Comparison of ENCODE assay signal across 9 mouse cellular contexts in genomic region chr12:113102461-113102860, GRCm38 (mm10). TPM values are rescaled to one million over a fixed set of nuclear protein-coding genes. Genes with fewer than 3 reads are reported as not detected.
A peak's percentile ranks its signal among the peaks of the same experiment; 100 is the strongest.
DNase-seq lines count a peak whose midpoint lies in the region; ATAC-seq and TF ChIP-seq lines count a peak whose summit lies in the region.
"Had no signal": no experiment of that assay in that cellular context is flagged by ENCODE, and none has a peak within 500 bp of the region (broad histone marks: within the 10 kb centered on the region; RNA-seq: fewer than 3 reads in every experiment).

No protein-coding gene starts in this region.

- H3K36me3 ChIP-seq in heart, embryonic 11.5 days (ENCODE audit: control insufficient read depth, insufficient read depth, low read length), result 0 out of 2 replicates have a peak, but pooled peaks cover 2% of the 10 kb centered on the region
- H3K36me3 ChIP-seq in heart, embryonic 16.5 days (ENCODE audit: control insufficient read depth, insufficient read depth), result 0 out of 2 replicates have a peak, but pooled peaks cover 3% of the 10 kb centered on the region
- peaks cover 19% of the 10 kb centered on the region; the same call in 1 of the 2 replicates for H3K36me3 ChIP-seq in midbrain, embryonic 12.5 days
- no peaks in the 10 kb centered on the region for H3K36me3 ChIP-seq in stomach, postnatal 0 days (ENCODE audit: control insufficient read depth, insufficient read depth, low read length)

- WGBS in heart, embryonic 11.5 days (ENCODE audit: insufficient replicate concordance), result 63% methylated on average over 6 of the region's 6 CpGs
- WGBS in heart, embryonic 16.5 days, result 59% methylated on average over 6 of the region's 6 CpGs
- 61% methylated on average over 6 of the region's 6 CpGs for WGBS in midbrain, embryonic 12.5 days
- 52% methylated on average over 6 of the region's 6 CpGs for WGBS in stomach, postnatal 0 days

- no peak overlapping the region for H3K4me2 ChIP-seq in heart, embryonic 11.5 days
- H3K4me2 ChIP-seq in heart, embryonic 16.5 days (ENCODE audit: low read depth, low read length), result no peak overlapping the region
- no peak overlapping the region for H3K4me2 ChIP-seq in midbrain, embryonic 12.5 days (replicated peaks)
- H3K4me2 ChIP-seq in stomach, postnatal 0 days (replicated peaks; ENCODE audit: low read depth), result no peak overlapping the region

- no peak for TF ChIP-seq EP300 in stomach, postnatal 0 days (optimal IDR thresholded peaks at IDR 0.05)

- no peak overlapping the region for H3K9ac ChIP-seq in heart, embryonic 11.5 days (ENCODE audit: low read depth, low read length)
- H3K9ac ChIP-seq in heart, embryonic 16.5 days (ENCODE audit: low read length), result 0 out of 2 replicates have a peak overlapping the region, but pooled peaks have one; percentile 15
- H3K9ac ChIP-seq in midbrain, embryonic 12.5 days (replicated peaks), result no peak overlapping the region; the same call in 1 of the 2 replicates
- no peak overlapping the region for H3K9ac ChIP-seq in stomach, postnatal 0 days (ENCODE audit: low read length)

- TF ChIP-seq CTCF in stomach, postnatal 0 days (IDR thresholded peaks at IDR 0.05; ENCODE audit: low read depth), result peak; percentile 79

- no peak overlapping the region for H3K4me3 ChIP-seq in heart, embryonic 11.5 days (ENCODE audit: low read depth, low read length)
- no peak overlapping the region for H3K4me3 ChIP-seq in heart, embryonic 16.5 days (ENCODE audit: low read length)
- H3K4me3 ChIP-seq in midbrain, embryonic 12.5 days, result no peak overlapping the region
- no peak overlapping the region for H3K4me3 ChIP-seq in stomach, postnatal 0 days (ENCODE audit: low read depth, low read length)

- ATAC-seq in heart, embryonic 11.5 days (replicated peaks; ENCODE audit: insufficient number of reproducible peaks, low FRiP score, low TSS enrichment), result no peak
- ATAC-seq in heart, embryonic 16.5 days (replicated peaks; ENCODE audit: extremely low read depth, insufficient read depth, low FRiP score), result no peak
- ATAC-seq in midbrain, embryonic 12.5 days (ENCODE audit: low FRiP score, low read depth), result no peak
- ATAC-seq in stomach, postnatal 0 days (ENCODE audit: low FRiP score, low TSS enrichment), result 0 out of 2 replicates have a peak, but pooled peaks have one; percentile 46

- H3K9me3 ChIP-seq in heart, embryonic 11.5 days (replicated peaks; ENCODE audit: control insufficient read depth, low read length), result no peaks in the 10 kb centered on the region
- no peaks in the 10 kb centered on the region for H3K9me3 ChIP-seq in heart, embryonic 16.5 days (replicated peaks; ENCODE audit: control insufficient read depth, low read length)
- H3K9me3 ChIP-seq in midbrain, embryonic 12.5 days, result no peaks in the 10 kb centered on the region
- H3K9me3 ChIP-seq in stomach, postnatal 0 days (ENCODE audit: control insufficient read depth, low read length), result no peaks in the 10 kb centered on the region

- peaks cover 50% of the 10 kb centered on the region for H3K4me1 ChIP-seq in heart, embryonic 11.5 days (ENCODE audit: control insufficient read depth, insufficient read depth, low read length)
- H3K4me1 ChIP-seq in heart, embryonic 16.5 days (ENCODE audit: control insufficient read depth, insufficient read depth, low read length), result peaks cover 51% of the 10 kb centered on the region
- peaks cover 47% of the 10 kb centered on the region for H3K4me1 ChIP-seq in midbrain, embryonic 12.5 days
- no peaks in the 10 kb centered on the region; the same call in 1 of the 2 replicates for H3K4me1 ChIP-seq in stomach, postnatal 0 days (replicated peaks; ENCODE audit: control insufficient read depth, insufficient read depth)

- DNase-seq in heart, adult 18-20 months, result peak; percentile 64 to 73
- peak; percentile 69 for DNase-seq in Muller cell, postnatal 12 days (ENCODE audit: inconsistent ontology term)
- peak; percentile 71 for DNase-seq in cerebellum, adult 9-11 months
- DNase-seq in left cerebral cortex, postnatal 25 days (ENCODE audit: low spot score in 2 of 2), result peak; percentile 49 to 61
- peak; percentile 63 for DNase-seq in stomach, postnatal 0 days (ENCODE audit: low spot score)

- no peaks in the 10 kb centered on the region for H3K27me3 ChIP-seq in heart, embryonic 11.5 days (ENCODE audit: control insufficient read depth, insufficient read depth, low read length)
- no peaks in the 10 kb centered on the region for H3K27me3 ChIP-seq in heart, embryonic 16.5 days (ENCODE audit: control insufficient read depth, insufficient read depth, low read length)
- H3K27me3 ChIP-seq in midbrain, embryonic 12.5 days, result no peaks in the 10 kb centered on the region
- no peaks in the 10 kb centered on the region for H3K27me3 ChIP-seq in stomach, postnatal 0 days (ENCODE audit: control insufficient read depth, insufficient read depth, low read length)

- intact Hi-C loops in left cerebral cortex, postnatal 25 days (cut with DNase I), result loop anchor here (5.0 kb wide), 1 partner anchor 85 kb away; no protein-coding TSS in a partner anchor

- H3K27ac ChIP-seq in heart, embryonic 11.5 days (ENCODE audit: low read depth, low read length), result no peak overlapping the region
- H3K27ac ChIP-seq in heart, embryonic 16.5 days (ENCODE audit: low read length), result no peak overlapping the region
- peak overlapping the region; percentile 6 for H3K27ac ChIP-seq in midbrain, embryonic 12.5 days (replicated peaks)
- no peak overlapping the region for H3K27ac ChIP-seq in stomach, postnatal 0 days (replicated peaks)

RNA-seq across cellular contexts. Expression of gene Mta1, which starts 4.4 kb away (rescaled TPM):
- 10 to 100 TPM; 43.9 to 46.2 TPM for total RNA-seq in heart, adult 18-20 months (2021)
- 12.3 and 14.7 TPM in 2 replicates for polyA plus RNA-seq in heart, embryonic 11.5 days (2014; fragmentation: Nextera tagmentation; extraction: Ambion mirVana)
- polyA plus RNA-seq in heart, embryonic 16.5 days (2015; fragmentation: Nextera tagmentation; extraction: Ambion mirVana), result 10.8 and 12.1 TPM in 2 replicates
- total RNA-seq in left cerebral cortex, postnatal 25 days (2021), result 10 to 100 TPM; 76.7 to 82.7 TPM
- 19.3 and 20.4 TPM in 2 replicates for polyA plus RNA-seq in midbrain, embryonic 12.5 days (2016; fragmentation: Nextera tagmentation; extraction: Ambion mirVana)
- 4.9 and 5.3 TPM in 2 replicates for polyA plus RNA-seq in stomach, postnatal 0 days (2015; fragmentation: Nextera tagmentation; extraction: Ambion mirVana)

RNA-seq across cellular contexts. Expression of gene Tex22, which starts 28.2 kb away (rescaled TPM):
- not detected for total RNA-seq in heart, adult 18-20 months (2021)
- polyA plus RNA-seq in heart, embryonic 11.5 days (2014; fragmentation: Nextera tagmentation; extraction: Ambion mirVana), result 0.16 TPM in 1 of 2 replicates, not detected in the other
- polyA plus RNA-seq in heart, embryonic 16.5 days (2015; fragmentation: Nextera tagmentation; extraction: Ambion mirVana), result not detected in 2 replicates
- total RNA-seq in left cerebral cortex, postnatal 25 days (2021), result under 1 TPM in 1 of 2 experiments, not detected in 1; 0.44 TPM
- not detected in 2 replicates for polyA plus RNA-seq in midbrain, embryonic 12.5 days (2016; fragmentation: Nextera tagmentation; extraction: Ambion mirVana)
- not detected in 2 replicates for polyA plus RNA-seq in stomach, postnatal 0 days (2015; fragmentation: Nextera tagmentation; extraction: Ambion mirVana)
- polyA plus RNA-seq: stomach, embryonic 14.5 days had no signal

RNA-seq across cellular contexts. Expression of gene Crip2, which starts 37.6 kb away (rescaled TPM):
- total RNA-seq in heart, adult 18-20 months (2021), result 1,000 to 10,000 TPM; 1,463 to 1,557 TPM
- 1,118 and 1,169 TPM in 2 replicates for polyA plus RNA-seq in heart, embryonic 11.5 days (2014; fragmentation: Nextera tagmentation; extraction: Ambion mirVana)
- 1,743 and 2,017 TPM in 2 replicates for polyA plus RNA-seq in heart, embryonic 16.5 days (2015; fragmentation: Nextera tagmentation; extraction: Ambion mirVana)
- total RNA-seq in left cerebral cortex, postnatal 25 days (2021), result 100 to 1,000 TPM; 160 to 161 TPM
- polyA plus RNA-seq in midbrain, embryonic 12.5 days (2016; fragmentation: Nextera tagmentation; extraction: Ambion mirVana), result 257 and 284 TPM in 2 replicates
- 106 and 112 TPM in 2 replicates for polyA plus RNA-seq in stomach, postnatal 0 days (2015; fragmentation: Nextera tagmentation; extraction: Ambion mirVana)

RNA-seq across cellular contexts. Expression of gene Crip1, which starts 43.7 kb away (rescaled TPM):
- 100 to 1,000 TPM; 191 to 201 TPM for total RNA-seq in heart, adult 18-20 months (2021)
- 525 and 533 TPM in 2 replicates for polyA plus RNA-seq in heart, embryonic 11.5 days (2014; fragmentation: Nextera tagmentation; extraction: Ambion mirVana)
- 719 and 763 TPM in 2 replicates for polyA plus RNA-seq in heart, embryonic 16.5 days (2015; fragmentation: Nextera tagmentation; extraction: Ambion mirVana)
- 10 to 100 TPM; 12.4 to 15.2 TPM for total RNA-seq in left cerebral cortex, postnatal 25 days (2021)
- polyA plus RNA-seq in midbrain, embryonic 12.5 days (2016; fragmentation: Nextera tagmentation; extraction: Ambion mirVana), result 70.4 and 86.3 TPM in 2 replicates
- 585 and 865 TPM in 2 replicates for polyA plus RNA-seq in stomach, postnatal 0 days (2015; fragmentation: Nextera tagmentation; extraction: Ambion mirVana)

RNA-seq across cellular contexts. Expression of gene Tedc1, which starts 53.8 kb away (rescaled TPM):
- total RNA-seq in heart, adult 18-20 months (2021), result under 1 TPM; 0.31 to 0.89 TPM
- 15.8 and 16.6 TPM in 2 replicates for polyA plus RNA-seq in heart, embryonic 11.5 days (2014; fragmentation: Nextera tagmentation; extraction: Ambion mirVana)
- 25.0 and 28.1 TPM in 2 replicates for polyA plus RNA-seq in heart, embryonic 16.5 days (2015; fragmentation: Nextera tagmentation; extraction: Ambion mirVana)
- 1 to 10 TPM; 1.4 to 1.8 TPM for total RNA-seq in left cerebral cortex, postnatal 25 days (2021)
- polyA plus RNA-seq in midbrain, embryonic 12.5 days (2016; fragmentation: Nextera tagmentation; extraction: Ambion mirVana), result 43.5 and 44.3 TPM in 2 replicates
- polyA plus RNA-seq in stomach, postnatal 0 days (2015; fragmentation: Nextera tagmentation; extraction: Ambion mirVana), result 5.7 and 6.0 TPM in 2 replicates
